Mouse (Mus musculus) thymus, postnatal 4 days (tissue): ENCODE measurements around the gene Slc12a8.
A peak's percentile ranks its signal among the peaks of the same experiment; 100 is the strongest.

Source experiments
- DNase-seq: peaks from one replicate; pipeline ENCODE4 v3.0.0; 2021

The Slc12a8 gene

GRCm38 (mm10) chr16:33705258-33705657, 188.1 kb downstream of the Slc12a8 start:
- DNase-seq: peak; percentile 51

- no peak for DNase-seq
Measured at GRCm38 (mm10) chr16:33706111-33706890, 189.2 kb downstream of the Slc12a8 start.

GRCm38 (mm10) chr16:33708031-33708430, 190.9 kb downstream of the Slc12a8 start:
- DNase-seq: peak; percentile 48

GRCm38 (mm10) chr16:33708585-33709397, 191.7 kb downstream of the Slc12a8 start:
- no peak for DNase-seq
